Mouse (Mus musculus) midbrain, embryonic 16.5 days (tissue): Measurements from ENCODE around the gene Col9a3. TPM values are rescaled to one million over a fixed set of nuclear protein-coding genes. Genes with fewer than 3 reads are reported as not detected.
A peak's percentile ranks its signal among the peaks of the same experiment; 100 is the strongest.

Experiments used
- ATAC-seq: fragments of 200-750 bp; cut with Nextera tagmentation; 2 replicates; pipeline ENCODE4 v1.8.0; 2017; ENCODE audit warnings: moderate TSS enrichment
- H3K27ac ChIP-seq: fragments of 300-500 bp; sonication (generic); 2 replicates; pipeline ENCODE4 v1.5.1; 2014; ENCODE audit warnings: mild to moderate bottlenecking, low read length, mixed read lengths
- H3K27me3 ChIP-seq: fragments of 300-500 bp; sonication (generic); 2 replicates; pipeline ENCODE4 v1.6.1; 2014; ENCODE audit warnings: low read depth, low read length, mixed read lengths; ENCODE audit not compliant: control insufficient read depth, insufficient read depth
- H3K36me3 ChIP-seq: fragments of 300-500 bp; sonication (generic); 2 replicates; pipeline ENCODE4 v1.6.1; 2014; ENCODE audit warnings: mild to moderate bottlenecking, low read length, moderate library complexity, mixed read lengths; ENCODE audit not compliant: control insufficient read depth, insufficient read depth
- H3K4me1 ChIP-seq: fragments of 300-500 bp; sonication (generic); 2 replicates; pipeline ENCODE4 v1.6.1; 2014; ENCODE audit warnings: mild to moderate bottlenecking, low read length, mixed read lengths; ENCODE audit not compliant: control insufficient read depth, insufficient read depth
- H3K4me2 ChIP-seq: fragments of 300-500 bp; sonication (generic); 2 replicates; pipeline ENCODE4 v1.6.1; 2014; ENCODE audit warnings: mild to moderate bottlenecking, low read length, mixed read lengths
- H3K4me3 ChIP-seq: fragments of 300-500 bp; sonication (generic); 2 replicates; pipeline ENCODE4 v1.5.1; 2014; ENCODE audit warnings: low read depth, mild to moderate bottlenecking, low read length, moderate library complexity, mixed read lengths
- H3K9ac ChIP-seq: fragments of 300-500 bp; sonication (generic); 2 replicates; pipeline ENCODE4 v1.6.1; 2014; ENCODE audit warnings: low read depth, low read length, mixed read lengths
- H3K9me3 ChIP-seq: fragments of 300-500 bp; sonication (generic); replicated peaks from 2 replicates; pipeline ENCODE4 v1.6.1; 2014; ENCODE audit warnings: mild to moderate bottlenecking, low read length, mixed read lengths; ENCODE audit not compliant: control insufficient read depth, poor library complexity, severe bottlenecking
- WGBS: fragments of 180-500 bp; shearing (Covaris S2); extraction: QIAGEN DNeasy Blood & Tissue Kit; methylation state at CpG from one replicate; pipeline ENCODE4 v1.1.7; 2014; 5-methylcytosine and 5-hydroxymethylcytosine counted together
- polyA plus RNA-seq: library from polyadenylated mRNA; unstranded; fragments of >200 nt; fragmentation: Nextera tagmentation; extraction: Ambion mirVana; gene quantifications from 2 replicates; pipeline ENCODE4 v1.2.1, GENCODE M21; 2015

The Col9a3 gene
- polyA plus RNA-seq, 1 experiment from 2014 or later = 43.2 TPM

GRCm38 (mm10) chr2:180598157-180598705 lies 641 bp downstream of the Col9a3 start:
- Histone ChIP-seq H3K27ac (0 out of 2 replicates have a peak overlapping the region, but pooled peaks have one; percentile 17), H3K4me2 (peak overlapping the region; percentile 57), H3K9me3 (no peaks in the 10 kb centered on the region), H3K36me3 (peaks cover 10% of the 10 kb centered on the region), H3K4me3 (peak overlapping the region; percentile 36), H3K4me1 (peaks cover 13% of the 10 kb centered on the region), H3K9ac (peak overlapping the region; percentile 49), H3K27me3 (no peaks in the 10 kb centered on the region; the same call in 1 of the 2 replicates)
- 1% methylated on average over 32 of the region's 41 CpGs for WGBS
- ATAC-seq = 0 out of 2 replicates have a peak, but pooled peaks have one; percentile 50

- no peaks in the 10 kb centered on the region; the same call in 1 of the 2 replicates for H3K27me3 ChIP-seq
- no peak overlapping the region for H3K4me3 ChIP-seq
- no peak overlapping the region for H3K4me2 ChIP-seq
- H3K36me3 ChIP-seq = no peaks in the 10 kb centered on the region
- peak; percentile 53 for ATAC-seq
- peak overlapping the region; percentile 57; the same call in 1 of the 2 replicates for H3K27ac ChIP-seq
- H3K4me1 ChIP-seq = peaks cover 13% of the 10 kb centered on the region
- 9% methylated on average over 9 of the region's 9 CpGs for WGBS
- H3K9ac ChIP-seq = 0 out of 2 replicates have a peak overlapping the region, but pooled peaks have one; percentile 31
- H3K9me3 ChIP-seq = no peaks in the 10 kb centered on the region
Observed at GRCm38 (mm10) chr2:180600569-180601021, 3.0 kb downstream of the Col9a3 start.

GRCm38 (mm10) chr2:180604781-180605180 lies 7.2 kb downstream of the Col9a3 start:
- Histone ChIP-seq H3K27ac (no peak overlapping the region), H3K9ac (no peak overlapping the region), H3K27me3 (no peaks in the 10 kb centered on the region), H3K9me3 (no peaks in the 10 kb centered on the region), H3K36me3 (no peaks in the 10 kb centered on the region), H3K4me1 (peaks cover 4% of the 10 kb centered on the region; the same call in 1 of the 2 replicates), H3K4me3 (no peak overlapping the region), H3K4me2 (no peak overlapping the region)
- 63% methylated on average over 6 of the region's 6 CpGs for WGBS
- ATAC-seq = no peak

GRCm38 (mm10) chr2:180610283-180610682 lies 12.7 kb downstream of the Col9a3 start:
- no peaks in the 10 kb centered on the region for H3K4me1 ChIP-seq
- no peaks in the 10 kb centered on the region for H3K27me3 ChIP-seq
- H3K4me3 ChIP-seq = no peak overlapping the region
- no peak overlapping the region for H3K27ac ChIP-seq
- H3K4me2 ChIP-seq = no peak overlapping the region
- no peaks in the 10 kb centered on the region for H3K36me3 ChIP-seq
- H3K9ac ChIP-seq = no peak overlapping the region
- no peak for ATAC-seq
- WGBS = 75% methylated on average over 4 of the region's 4 CpGs
- H3K9me3 ChIP-seq = no peaks in the 10 kb centered on the region

- Histone ChIP-seq H3K36me3 (0 out of 2 replicates have a peak, but pooled peaks cover 5% of the 10 kb centered on the region), H3K9me3 (no peaks in the 10 kb centered on the region), H3K27me3 (no peaks in the 10 kb centered on the region), H3K4me2 (no peak overlapping the region), H3K27ac (no peak overlapping the region), H3K4me1 (no peaks in the 10 kb centered on the region), H3K4me3 (no peak overlapping the region), H3K9ac (no peak overlapping the region)
- WGBS = 79% methylated on average over 2 of the region's 2 CpGs
- ATAC-seq = no peak
Observed at GRCm38 (mm10) chr2:180611882-180612281, 14.3 kb downstream of the Col9a3 start.

- Histone ChIP-seq H3K27me3 (peaks cover 39% of the 10 kb centered on the region), H3K4me1 (no peaks in the 10 kb centered on the region; the same call in 1 of the 2 replicates), H3K4me3 (peak overlapping the region; percentile 43), H3K9ac (peak overlapping the region; percentile 30; the same call in 1 of the 2 replicates), H3K36me3 (no peaks in the 10 kb centered on the region), H3K27ac (no peak overlapping the region), H3K4me2 (peak overlapping the region; percentile 52), H3K9me3 (peaks cover 18% of the 10 kb centered on the region)
- ATAC-seq = no peak
- WGBS = 3% methylated on average over 97 of the region's 112 CpGs
Observed at GRCm38 (mm10) chr2:180641576-180642554, 44.3 kb downstream of the Col9a3 start.

GRCm38 (mm10) chr2:180642555-180643260 lies 45.1 kb downstream of the Col9a3 start, which contains the start of gene Tcfl5:
Gene Tcfl5, minus strand, starts transcription at chr2:180642708.
- Histone ChIP-seq H3K9ac (peak within 1 kb of the TSS; percentile 30; the same call in 1 of the 2 replicates), H3K4me3 (peak within 1 kb of the TSS; percentile 43), H3K9me3 (peaks cover 18% of the 10 kb centered on the region), H3K27ac (no peak within 1 kb of the TSS), H3K36me3 (no peaks in the 10 kb centered on the region), H3K4me2 (peak within 1 kb of the TSS; percentile 52), H3K4me1 (no peaks in the 10 kb centered on the region; the same call in 1 of the 2 replicates), H3K27me3 (peaks cover 39% of the 10 kb centered on the region)
- no peak for ATAC-seq
- WGBS = 4% methylated on average over 39 of the region's 56 CpGs

- H3K27me3 ChIP-seq = peaks cover 39% of the 10 kb centered on the region
- no peak overlapping the region for H3K9ac ChIP-seq
- H3K4me3 ChIP-seq = no peak overlapping the region
- peaks cover 18% of the 10 kb centered on the region for H3K9me3 ChIP-seq
- H3K4me2 ChIP-seq = no peak overlapping the region
- no peaks in the 10 kb centered on the region for H3K36me3 ChIP-seq
- H3K4me1 ChIP-seq = no peaks in the 10 kb centered on the region; the same call in 1 of the 2 replicates
- no peak for ATAC-seq
- H3K27ac ChIP-seq = no peak overlapping the region
Observed at GRCm38 (mm10) chr2:180643626-180644025, 46.0 kb downstream of the Col9a3 start.
